Comparison of ENCODE assay signal across 9 mouse cellular contexts in the genomic region with DNA sequence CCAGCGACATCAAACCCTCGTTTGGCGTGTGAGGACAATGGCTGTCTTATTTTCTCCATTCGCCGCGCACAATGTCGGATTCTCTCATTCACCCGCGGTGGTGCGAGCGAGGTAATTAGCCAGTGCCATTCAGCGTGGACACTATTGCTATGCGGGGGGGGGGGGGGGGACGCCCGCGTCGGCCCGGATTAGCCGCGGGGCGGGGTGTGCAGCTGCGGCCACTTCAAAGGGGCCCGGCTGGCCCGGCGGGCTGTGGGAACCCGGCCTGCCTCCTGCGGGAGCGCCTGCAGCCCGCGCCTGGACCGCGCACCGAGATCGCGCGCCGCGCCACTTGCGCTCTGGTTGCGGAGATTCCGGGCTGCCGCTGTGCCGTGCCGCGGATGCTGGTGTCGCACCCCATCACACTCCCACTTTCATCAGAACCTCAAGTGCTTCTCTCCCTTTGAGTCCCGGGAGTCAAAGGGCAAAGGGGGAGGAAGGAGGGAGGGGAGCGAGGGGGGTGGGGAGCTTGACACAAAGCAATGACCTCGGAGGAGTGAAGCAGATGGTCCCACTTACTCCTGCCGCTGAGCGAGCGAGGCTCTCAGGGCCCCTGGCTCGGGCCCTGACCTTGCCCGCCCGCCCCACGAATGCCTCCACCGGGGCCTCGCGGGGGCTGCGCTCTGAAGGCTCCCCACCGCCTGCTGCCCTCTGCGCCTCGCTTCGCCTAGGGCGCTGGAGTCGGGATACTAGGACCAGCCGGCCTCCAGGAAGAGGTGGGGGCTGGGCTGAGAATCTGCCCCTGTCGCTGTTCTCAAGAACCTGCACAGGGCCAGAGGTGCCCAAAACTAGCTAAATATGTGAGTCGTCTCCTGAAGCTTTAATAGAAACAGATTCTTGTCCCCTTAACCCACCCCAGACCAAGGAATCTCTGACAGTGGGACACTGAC. TPM values are rescaled to one million over a fixed set of nuclear protein-coding genes. Genes with fewer than 3 reads are reported as not detected.
A peak's percentile ranks its signal among the peaks of the same experiment; 100 is the strongest.
DNase-seq lines count a peak whose midpoint lies in the region; ATAC-seq lines count a peak whose summit lies in the region.
"Had no signal": no experiment of that assay in that cellular context is flagged by ENCODE, and none has a peak within 500 bp of the region (broad histone marks: within the 10 kb centered on the region; RNA-seq: fewer than 3 reads in every experiment).

No protein-coding gene starts in this region.

- WGBS in liver, embryonic 11.5 days, result 1% methylated on average over 59 of the region's 69 CpGs
- WGBS in liver, embryonic 15.5 days (ENCODE audit: insufficient replicate concordance), result 2% methylated on average over 67 of the region's 69 CpGs
- 2% methylated on average over 62 of the region's 69 CpGs for WGBS in stomach, embryonic 14.5 days

- peaks cover 5% of the 10 kb centered on the region; the same call in 1 of the 2 replicates for H3K4me1 ChIP-seq in liver, embryonic 11.5 days (replicated peaks; ENCODE audit: control insufficient read depth, insufficient read depth, low read length)
- H3K4me1 ChIP-seq in liver, embryonic 15.5 days (replicated peaks), result peaks cover 9% of the 10 kb centered on the region
- H3K4me1 ChIP-seq in stomach, embryonic 14.5 days (ENCODE audit: control insufficient read depth, insufficient read depth, low read length), result peaks cover 4% of the 10 kb centered on the region; the same call in 1 of the 2 replicates

- H3K4me2 ChIP-seq in liver, embryonic 11.5 days, result peak overlapping the region; percentile 70
- H3K4me2 ChIP-seq in liver, embryonic 15.5 days, result peak overlapping the region; percentile 57
- peak overlapping the region; percentile 82 for H3K4me2 ChIP-seq in stomach, embryonic 14.5 days (replicated peaks; ENCODE audit: low read depth, low read length)

- peak overlapping the region; percentile 47 for H3K4me3 ChIP-seq in liver, embryonic 11.5 days (ENCODE audit: low read depth, low read length)
- H3K4me3 ChIP-seq in liver, embryonic 15.5 days (replicated peaks), result peak overlapping the region; percentile 23
- peak overlapping the region; percentile 39 for H3K4me3 ChIP-seq in stomach, embryonic 14.5 days (ENCODE audit: low read depth, low read length)

- DNase-seq in adrenal gland, adult (ENCODE audit: inconsistent age in 2 of 2, low spot score in 1 of 2), result peak; percentile 42 to 63
- DNase-seq in adrenal gland, postnatal 4 days (ENCODE audit: low spot score in 2 of 2), result no peak
- no peak for DNase-seq in liver, embryonic 11.5 days (ENCODE audit: low spot score)
- DNase-seq in liver, result no peak
- DNase-seq in heart, postnatal 10 days, result peak; percentile 9 to 10
- DNase-seq in urinary bladder, postnatal 4 days (ENCODE audit: low spot score in 2 of 2), result no peak

- H3K9ac ChIP-seq in liver, embryonic 11.5 days (ENCODE audit: low read depth, low read length), result no peak overlapping the region
- H3K9ac ChIP-seq in liver, embryonic 15.5 days, result no peak overlapping the region
- no peak overlapping the region; the same call in 1 of the 2 replicates for H3K9ac ChIP-seq in stomach, embryonic 14.5 days (replicated peaks; ENCODE audit: low read depth, low read length)

- no peak overlapping the region for H3K27ac ChIP-seq in liver, embryonic 11.5 days (ENCODE audit: low read depth, low read length)
- H3K27ac ChIP-seq in liver, embryonic 15.5 days (replicated peaks), result no peak overlapping the region
- H3K27ac ChIP-seq in stomach, embryonic 14.5 days (ENCODE audit: low read length), result no peak overlapping the region

- H3K9me3 ChIP-seq in liver, embryonic 11.5 days (ENCODE audit: control insufficient read depth, low read length), result no peaks in the 10 kb centered on the region
- no peaks in the 10 kb centered on the region for H3K9me3 ChIP-seq in liver, embryonic 15.5 days (replicated peaks)
- H3K9me3 ChIP-seq in stomach, embryonic 14.5 days (ENCODE audit: control insufficient read depth, low read depth, low read length), result no peaks in the 10 kb centered on the region

- H3K36me3 ChIP-seq in liver, embryonic 11.5 days (ENCODE audit: control insufficient read depth, insufficient read depth, low read length), result no peaks in the 10 kb centered on the region
- no peaks in the 10 kb centered on the region for H3K36me3 ChIP-seq in liver, embryonic 15.5 days (replicated peaks)
- H3K36me3 ChIP-seq in stomach, embryonic 14.5 days (ENCODE audit: control insufficient read depth, insufficient read depth, low read length), result no peaks in the 10 kb centered on the region

- H3K27me3 ChIP-seq in liver, embryonic 11.5 days (replicated peaks; ENCODE audit: control insufficient read depth, insufficient read depth, low read length), result peaks cover 60% of the 10 kb centered on the region
- peaks cover 84% of the 10 kb centered on the region for H3K27me3 ChIP-seq in liver, embryonic 15.5 days
- H3K27me3 ChIP-seq in stomach, embryonic 14.5 days (ENCODE audit: control insufficient read depth, insufficient read depth, low read length), result peaks cover 3% of the 10 kb centered on the region; the same call in 1 of the 2 replicates

- intact Hi-C loops in heart, postnatal 10 days (cut with DNase I), result no loop called here

- no peak for ATAC-seq in liver, embryonic 11.5 days (replicated peaks; ENCODE audit: low FRiP score)
- ATAC-seq in liver, embryonic 15.5 days (ENCODE audit: insufficient read depth), result no peak
- peak; percentile 51; the same call in 1 of the 2 replicates for ATAC-seq in stomach, embryonic 14.5 days (ENCODE audit: insufficient number of reproducible peaks, insufficient read depth, low FRiP score, low read depth)

RNA-seq across cellular contexts. Expression of gene Igdcc3, which starts 22.0 kb away (rescaled TPM):
- 1 to 10 TPM; 2.2 to 3.6 TPM for total RNA-seq in adrenal gland, postnatal 4 days (2021)
- polyA plus RNA-seq in liver, embryonic 11.5 days (2014; fragmentation: Nextera tagmentation; extraction: Ambion mirVana), result 4.8 and 5.5 TPM in 2 replicates
- total RNA-seq in heart, postnatal 10 days (2021), result under 1 TPM; 0.22 to 0.40 TPM
- 0.07 and 0.08 TPM in 2 replicates for polyA plus RNA-seq in liver, embryonic 15.5 days (2015; fragmentation: Nextera tagmentation; extraction: Ambion mirVana)
- 2.0 and 2.7 TPM in 2 replicates for polyA plus RNA-seq in stomach, embryonic 14.5 days (2014; fragmentation: Nextera tagmentation; extraction: Ambion mirVana)
- total RNA-seq: common myeloid progenitor, adult 5-6 weeks had no signal

RNA-seq across cellular contexts. Expression of gene Parp16, which starts 32.2 kb away (rescaled TPM):
- 10 to 100 TPM; 23.2 to 27.0 TPM for total RNA-seq in adrenal gland, postnatal 4 days (2021)
- 7.3 and 7.5 TPM in 2 replicates for polyA plus RNA-seq in liver, embryonic 11.5 days (2014; fragmentation: Nextera tagmentation; extraction: Ambion mirVana)
- total RNA-seq in heart, postnatal 10 days (2021), result 1 to 10 TPM; 5.1 to 5.9 TPM
- 9.5 and 10.2 TPM in 2 replicates for polyA plus RNA-seq in liver, embryonic 15.5 days (2015; fragmentation: Nextera tagmentation; extraction: Ambion mirVana)
- polyA plus RNA-seq in stomach, embryonic 14.5 days (2014; fragmentation: Nextera tagmentation; extraction: Ambion mirVana), result 6.0 and 6.4 TPM in 2 replicates

Comparison
In these comparisons a context has a peak if more than half of its experiments do, and no peak if none do; other contexts are left out.
1. DNase-seq: peak in adrenal gland, adult (2 of 2) and heart, postnatal 10 days (2 of 2); none in adrenal gland, postnatal 4 days (0 of 2), liver, embryonic 11.5 days (single experiment), liver (single experiment) and urinary bladder, postnatal 4 days (0 of 2).
2. Peak in every context shown above with its lines, with median percentiles within 50 percentile points of each other: H3K4me2 ChIP-seq and H3K4me3 ChIP-seq.